Mouse (Mus musculus) liver, postnatal 0 days (tissue): Measurements from ENCODE around the gene Treml4.

ENCODE experiments used
- CTCF ChIP-seq: sonication (generic); IDR thresholded peaks from 2 replicates; pipeline ENCODE4 v1.5.1; 2016; ENCODE audit warnings: antibody characterized with exemption, low read depth
- EP300 ChIP-seq: IDR thresholded peaks from 2 replicates; pipeline ENCODE4 v1.6.1; 2016; ENCODE audit warnings: antibody characterized with exemption, low read depth, mild to moderate bottlenecking

DNA sequence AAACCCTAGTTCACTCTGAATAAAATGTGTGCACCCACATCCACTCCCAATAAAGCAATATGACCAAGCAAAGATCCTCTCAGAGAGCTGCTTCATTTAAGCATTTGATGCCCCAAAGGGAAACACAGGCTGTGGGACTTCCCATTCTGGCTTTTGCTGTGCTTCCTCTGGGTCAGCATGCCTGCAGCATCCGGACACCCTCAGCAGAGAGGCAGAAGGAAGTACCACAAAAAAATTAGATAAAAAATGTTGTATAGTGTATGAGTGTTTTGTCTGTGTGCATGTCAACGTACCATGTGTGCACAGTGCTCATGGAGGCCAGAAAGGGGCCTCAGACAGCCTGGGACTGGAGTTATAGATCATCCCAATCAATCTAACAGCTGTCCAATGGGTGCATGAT, 2.2 kb upstream of the Treml4 start:
- TF ChIP-seq CTCF (no peak), EP300 (no peak)
